Mouse (Mus musculus): ENCODE data around the gene Gm8247.
"Not testable (repeated sequence)": the region's sequence is repeated elsewhere in the genome, so short reads cannot be mapped to it uniquely, and the experiment has no call there.

The Gm8247 gene

GRCm38 (mm10) chr14:44582853-44583252 is at the start of gene Gm8247:
Gene Gm8247 (plus strand): TSS chr14:44583153.
- CTCF ChIA-PET = not testable (repeated sequence)

GRCm38 (mm10) chr14:44547961-44548360 is 35.0 kb upstream of the Gm8247 start:
- CTCF ChIA-PET = not testable (repeated sequence)

- CTCF ChIA-PET = not testable (repeated sequence)
Measured at GRCm38 (mm10) chr14:44591765-44592164, 8.8 kb downstream of the Gm8247 start.

GRCm38 (mm10) chr14:44627737-44628136 is 44.8 kb downstream of the Gm8247 start, which contains the start of gene Gm5624:
Gene Gm5624 (minus strand): TSS chr14:44627938.
- CTCF ChIA-PET = not testable (repeated sequence)
